Mouse (Mus musculus): Measurements from ENCODE around the gene 1700001K19Rik.

DNA sequence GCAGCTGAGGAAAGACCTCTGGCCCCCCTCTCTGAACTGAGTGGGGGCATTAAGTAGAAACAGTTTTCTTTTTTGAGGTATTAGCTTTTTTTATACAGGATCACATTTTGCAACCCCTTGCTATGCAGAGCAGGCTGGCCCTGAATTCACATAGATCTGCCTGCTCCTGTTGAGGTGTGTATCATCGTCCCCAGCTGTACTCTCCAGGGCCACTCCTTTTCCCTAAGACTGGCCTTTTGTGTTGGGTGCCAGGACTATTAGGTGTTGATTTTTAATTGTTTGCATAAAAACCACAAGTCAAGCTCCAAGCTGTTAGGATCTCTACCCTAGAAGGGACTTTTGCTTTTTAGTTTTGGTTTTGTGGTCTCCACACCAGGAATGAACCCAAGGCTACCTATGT is 15.7 kb upstream of the 1700001K19Rik start:
- no peak for TF ChIP-seq CTCF (conservative IDR thresholded peaks at IDR 0.05; ENCODE audit: low read length)
- no peak for TF ChIP-seq NANOG (IDR thresholded peaks at IDR 0.05; ENCODE audit: borderline replicate concordance, low read length)
- no peak for TF ChIP-seq POU5F1 (IDR thresholded peaks at IDR 0.05; ENCODE audit: borderline replicate concordance, low read length)

Data from E14TG2a.4 (cell line).